Mouse (Mus musculus) lung, embryonic 15.5 days (tissue): ENCODE measurements at regions not wholly inside any gene's neighbourhood (a gene's known extent, or its start where the extent isn't known, plus 50 kb on each side); places are given as distances from the start of the nearest gene placed in this dataset.
"Not testable (repeated sequence)": the region's sequence is repeated elsewhere in the genome, so short reads cannot be mapped to it uniquely, and the experiment has no call there.

Experiments
- ATAC-seq: fragments of 200-750 bp; cut with Nextera tagmentation; 2 replicates; pipeline ENCODE4 v1.8.0; 2017; ENCODE audit warnings: moderate number of reproducible peaks, borderline replicate concordance; ENCODE audit not compliant: low FRiP score, low TSS enrichment; ENCODE audit errors: extremely low read depth
- H3K27ac ChIP-seq: fragments of 300-500 bp; sonication (generic); 2 replicates; pipeline ENCODE4 v1.5.1; 2015; ENCODE audit warnings: moderate library complexity, mild to moderate bottlenecking, inconsistent platforms
- H3K27me3 ChIP-seq: fragments of 300-500 bp; sonication (generic); 2 replicates; pipeline ENCODE4 v1.6.1; 2015; ENCODE audit warnings: inconsistent platforms
- H3K36me3 ChIP-seq: fragments of 300-500 bp; sonication (generic); 2 replicates; pipeline ENCODE4 v1.6.1; 2015; ENCODE audit warnings: inconsistent platforms
- H3K4me1 ChIP-seq: fragments of 300-500 bp; sonication (generic); 2 replicates; pipeline ENCODE4 v1.6.1; 2015; ENCODE audit warnings: inconsistent platforms
- H3K4me2 ChIP-seq: fragments of 300-500 bp; sonication (generic); 2 replicates; pipeline ENCODE4 v1.6.1; 2015; ENCODE audit warnings: inconsistent platforms, mild to moderate bottlenecking, moderate library complexity
- H3K4me3 ChIP-seq: fragments of 300-500 bp; sonication (generic); 2 replicates; pipeline ENCODE4 v1.5.1; 2015; ENCODE audit warnings: mild to moderate bottlenecking, inconsistent platforms
- H3K9ac ChIP-seq: fragments of 300-500 bp; sonication (generic); 2 replicates; pipeline ENCODE4 v1.6.1; 2015; ENCODE audit warnings: inconsistent platforms
- H3K9me3 ChIP-seq: fragments of 300-500 bp; sonication (generic); 2 replicates; pipeline ENCODE4 v1.6.1; 2016; ENCODE audit warnings: inconsistent platforms
- WGBS: fragments of 180-500 bp; shearing (Covaris S2); methylation state at CpG from one replicate; pipeline ENCODE4 v1.1.7; 2015; 5-methylcytosine and 5-hydroxymethylcytosine counted together

- no peak for ATAC-seq
- 31% methylated on average over 7 of the region's 8 CpGs for WGBS
- Histone ChIP-seq H3K4me3 (no peak overlapping the region), H3K9me3 (no peaks in the 10 kb centered on the region), H3K4me2 (peak overlapping the region; percentile 13; the same call in 1 of the 2 replicates), H3K27me3 (no peaks in the 10 kb centered on the region), H3K4me1 (peaks cover 5% of the 10 kb centered on the region; the same call in 1 of the 2 replicates), H3K36me3 (no peaks in the 10 kb centered on the region), H3K9ac (no peak overlapping the region), H3K27ac (no peak overlapping the region)
These were observed 123.6 kb downstream of the Tnfrsf21 start for GRCm38 (mm10) chr17:43139916-43140315.

- H3K27ac ChIP-seq, result no peak overlapping the region
- H3K4me3 ChIP-seq, result no peak overlapping the region
- no peak for ATAC-seq
- H3K36me3 ChIP-seq, result no peaks in the 10 kb centered on the region
- no peaks in the 10 kb centered on the region for H3K9me3 ChIP-seq
- WGBS, result 81% methylated on average over 7 of the region's 7 CpGs
- H3K9ac ChIP-seq, result no peak overlapping the region
- no peaks in the 10 kb centered on the region for H3K4me1 ChIP-seq
- H3K27me3 ChIP-seq, result no peaks in the 10 kb centered on the region
- no peak overlapping the region for H3K4me2 ChIP-seq
These were observed 125.4 kb downstream of the Tnfrsf21 start for GRCm38 (mm10) chr17:43141740-43142139.

GRCm38 (mm10) chr17:43145749-43146148 lies 124.4 kb upstream of the Adgrf1 start:
- no peak overlapping the region for H3K9ac ChIP-seq
- no peak overlapping the region for H3K4me3 ChIP-seq

GRCm38 (mm10) chr17:43147935-43148334 lies 122.2 kb upstream of the Adgrf1 start:
- Histone ChIP-seq H3K4me1 (peaks cover 8% of the 10 kb centered on the region), H3K27me3 (no peaks in the 10 kb centered on the region), H3K4me2 (no peak overlapping the region), H3K9me3 (no peaks in the 10 kb centered on the region), H3K27ac (no peak overlapping the region), H3K4me3 (no peak overlapping the region), H3K9ac (no peak overlapping the region), H3K36me3 (no peaks in the 10 kb centered on the region)
- no peak for ATAC-seq
- 4% methylated on average over 3 of the region's 3 CpGs for WGBS

More at GRCm38 (mm10) chr17:43145749-43146148, 124.4 kb upstream of the Adgrf1 start:
- no peak overlapping the region for H3K27ac ChIP-seq
- no peaks in the 10 kb centered on the region for H3K9me3 ChIP-seq
- no peak for ATAC-seq
- peaks cover 8% of the 10 kb centered on the region for H3K4me1 ChIP-seq
- 54% methylated on average over 1 of the region's 1 CpGs for WGBS
- no peak overlapping the region for H3K4me2 ChIP-seq
- no peaks in the 10 kb centered on the region for H3K27me3 ChIP-seq
- H3K36me3 ChIP-seq, result no peaks in the 10 kb centered on the region

- 74% methylated on average over 3 of the region's 3 CpGs for WGBS
- Histone ChIP-seq H3K27ac (no peak overlapping the region), H3K9me3 (no peaks in the 10 kb centered on the region), H3K9ac (no peak overlapping the region), H3K36me3 (no peaks in the 10 kb centered on the region), H3K4me2 (no peak overlapping the region), H3K27me3 (no peaks in the 10 kb centered on the region), H3K4me3 (no peak overlapping the region), H3K4me1 (peaks cover 10% of the 10 kb centered on the region)
- ATAC-seq, result no peak
These were observed 117.5 kb upstream of the Adgrf1 start for GRCm38 (mm10) chr17:43152620-43153019.

- ATAC-seq, H3K27ac ChIP-seq, H3K36me3 ChIP-seq, H3K27me3 ChIP-seq, H3K4me3 ChIP-seq, H3K9ac ChIP-seq, H3K9me3 ChIP-seq, H3K4me2 ChIP-seq: not testable (repeated sequence)
- peaks cover 16% of the 10 kb centered on the region for H3K4me1 ChIP-seq
- 88% methylated on average over 8 of the region's 8 CpGs for WGBS
These were observed 114.9 kb upstream of the Adgrf1 start for GRCm38 (mm10) chr17:43155271-43155670.

GRCm38 (mm10) chr17:43156116-43156515 lies 114.0 kb upstream of the Adgrf1 start:
- Histone ChIP-seq H3K27ac (no peak overlapping the region), H3K9ac (no peak overlapping the region), H3K4me2 (no peak overlapping the region), H3K27me3 (no peaks in the 10 kb centered on the region), H3K4me1 (peaks cover 16% of the 10 kb centered on the region), H3K4me3 (no peak overlapping the region), H3K9me3 (no peaks in the 10 kb centered on the region), H3K36me3 (no peaks in the 10 kb centered on the region)
- WGBS, result 46% methylated on average over 5 of the region's 5 CpGs
- no peak for ATAC-seq

GRCm38 (mm10) chr17:43157781-43158501 lies 112.2 kb upstream of the Adgrf1 start:
- peak; percentile 84; the same call in 1 of the 2 replicates for ATAC-seq
- H3K27me3 ChIP-seq, result no peaks in the 10 kb centered on the region
- no peaks in the 10 kb centered on the region for H3K36me3 ChIP-seq
- peak overlapping the region; percentile 29 for H3K4me2 ChIP-seq
- no peak overlapping the region for H3K9ac ChIP-seq
- no peaks in the 10 kb centered on the region for H3K9me3 ChIP-seq
- WGBS, result 30% methylated on average over 15 of the region's 15 CpGs
- H3K4me1 ChIP-seq, result peaks cover 16% of the 10 kb centered on the region
- no peak overlapping the region for H3K4me3 ChIP-seq
- peak overlapping the region; percentile 48; the same call in 1 of the 2 replicates for H3K27ac ChIP-seq

GRCm38 (mm10) chr17:43158741-43159140 lies 111.4 kb upstream of the Adgrf1 start:
- Histone ChIP-seq H3K4me1 (peaks cover 16% of the 10 kb centered on the region), H3K27ac (peak overlapping the region; percentile 48; the same call in 1 of the 2 replicates), H3K4me2 (peak overlapping the region; percentile 29), H3K36me3 (no peaks in the 10 kb centered on the region), H3K4me3 (no peak overlapping the region), H3K27me3 (no peaks in the 10 kb centered on the region), H3K9me3 (no peaks in the 10 kb centered on the region), H3K9ac (no peak overlapping the region)
- 21% methylated on average over 10 of the region's 10 CpGs for WGBS
- peak; percentile 69; the same call in 1 of the 2 replicates for ATAC-seq

GRCm38 (mm10) chr17:43161306-43161705 lies 108.8 kb upstream of the Adgrf1 start:
- 69% methylated on average over 10 of the region's 10 CpGs for WGBS
- H3K27me3 ChIP-seq, H3K9me3 ChIP-seq, H3K27ac ChIP-seq, H3K4me2 ChIP-seq, H3K4me3 ChIP-seq, ATAC-seq, H3K36me3 ChIP-seq, H3K9ac ChIP-seq: not testable (repeated sequence)
- H3K4me1 ChIP-seq, result peaks cover 16% of the 10 kb centered on the region

- Histone ChIP-seq H3K9me3 (no peaks in the 10 kb centered on the region), H3K4me3 (no peak overlapping the region), H3K9ac (no peak overlapping the region), H3K4me2 (no peak overlapping the region), H3K36me3 (no peaks in the 10 kb centered on the region), H3K27ac (no peak overlapping the region), H3K4me1 (peaks cover 9% of the 10 kb centered on the region), H3K27me3 (no peaks in the 10 kb centered on the region)
- no peak for ATAC-seq
- 90% methylated on average over 4 of the region's 4 CpGs for WGBS
These were observed 107.0 kb upstream of the Adgrf1 start for GRCm38 (mm10) chr17:43163126-43163525.

GRCm38 (mm10) chr17:43166091-43166490 lies 104.0 kb upstream of the Adgrf1 start:
- H3K4me1 ChIP-seq, result no peaks in the 10 kb centered on the region
- no peaks in the 10 kb centered on the region for H3K27me3 ChIP-seq
- no peaks in the 10 kb centered on the region for H3K9me3 ChIP-seq
- no peak overlapping the region for H3K4me3 ChIP-seq
- 55% methylated on average over 4 of the region's 4 CpGs for WGBS
- H3K36me3 ChIP-seq, result no peaks in the 10 kb centered on the region
- H3K9ac ChIP-seq, result no peak overlapping the region
- H3K27ac ChIP-seq, result no peak overlapping the region
- no peak overlapping the region for H3K4me2 ChIP-seq
- ATAC-seq, result no peak
